Mouse (Mus musculus): ENCODE data around the gene Tspan8.
"Not testable (repeated sequence)": the region's sequence is repeated elsewhere in the genome, so short reads cannot be mapped to it uniquely, and the experiment has no call there.

Tspan8 gene

DNA sequence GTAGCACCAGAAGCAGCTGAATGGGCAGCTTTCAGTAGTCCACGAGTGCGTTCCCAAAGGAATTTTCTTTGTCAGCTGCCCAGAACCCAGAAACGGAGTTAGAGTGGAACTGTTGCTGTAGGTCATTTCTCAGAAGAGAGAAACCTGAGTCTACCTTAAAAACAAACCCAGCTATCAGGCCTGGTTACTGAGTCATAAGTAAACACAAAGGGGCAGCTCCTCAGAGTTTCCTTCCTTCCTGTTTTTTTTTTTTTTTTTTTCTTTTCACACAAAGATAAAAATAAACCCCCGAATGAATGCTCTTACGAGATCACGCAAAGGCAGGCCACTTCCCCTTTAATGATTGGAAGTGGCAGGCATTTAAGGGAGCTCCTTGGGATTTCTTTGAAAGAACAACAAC is at the start of gene Tspan8:
Gene Tspan8 (plus strand): TSS at position 322 of the 400 bp plus-strand sequence.
- DNase-seq (ENCODE audit: low spot score in 2 of 2) = no peak

DNA sequence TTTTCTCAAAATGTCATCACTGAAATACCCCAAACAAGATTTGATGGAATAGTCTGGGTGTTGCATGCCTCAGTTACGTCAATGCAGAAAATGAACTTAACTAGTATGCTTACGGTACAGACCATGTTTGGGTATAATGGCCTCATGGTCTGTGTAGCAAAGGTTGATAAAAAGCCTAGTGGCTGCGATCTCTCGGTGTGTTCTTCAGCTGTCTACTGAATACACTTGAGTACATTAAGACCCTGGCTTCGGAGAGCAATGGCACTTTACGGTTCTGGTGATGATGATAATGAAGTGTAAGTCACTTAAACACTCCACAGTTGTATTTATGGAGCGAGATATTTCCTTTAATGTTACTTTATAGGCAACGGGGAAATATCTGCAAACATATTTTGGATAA is 46.6 kb upstream of the Tspan8 start:
- DNase-seq (ENCODE audit: low spot score in 2 of 2) = no peak

DNA sequence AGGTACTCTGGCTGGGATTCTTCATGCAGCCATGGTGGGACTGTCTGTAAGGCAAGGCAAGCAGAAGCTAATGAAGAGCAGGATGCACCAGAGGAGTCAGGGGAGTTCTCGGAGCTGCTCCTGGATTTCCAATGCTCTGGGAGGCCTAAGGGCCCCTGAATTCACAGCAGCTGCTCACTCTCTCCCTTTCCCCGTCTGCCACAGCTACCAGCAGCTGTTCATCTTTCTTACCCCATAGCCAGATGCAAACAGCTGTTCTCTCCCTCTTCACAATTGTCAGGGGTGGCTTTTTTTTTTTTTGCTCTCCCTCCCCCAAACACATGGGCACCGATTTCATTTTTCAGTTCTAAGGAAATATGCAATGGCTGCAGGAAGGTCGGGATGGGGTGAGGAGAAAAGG is 42.2 kb upstream of the Tspan8 start:
- no peak for DNase-seq (ENCODE audit: low spot score in 2 of 2)

DNA sequence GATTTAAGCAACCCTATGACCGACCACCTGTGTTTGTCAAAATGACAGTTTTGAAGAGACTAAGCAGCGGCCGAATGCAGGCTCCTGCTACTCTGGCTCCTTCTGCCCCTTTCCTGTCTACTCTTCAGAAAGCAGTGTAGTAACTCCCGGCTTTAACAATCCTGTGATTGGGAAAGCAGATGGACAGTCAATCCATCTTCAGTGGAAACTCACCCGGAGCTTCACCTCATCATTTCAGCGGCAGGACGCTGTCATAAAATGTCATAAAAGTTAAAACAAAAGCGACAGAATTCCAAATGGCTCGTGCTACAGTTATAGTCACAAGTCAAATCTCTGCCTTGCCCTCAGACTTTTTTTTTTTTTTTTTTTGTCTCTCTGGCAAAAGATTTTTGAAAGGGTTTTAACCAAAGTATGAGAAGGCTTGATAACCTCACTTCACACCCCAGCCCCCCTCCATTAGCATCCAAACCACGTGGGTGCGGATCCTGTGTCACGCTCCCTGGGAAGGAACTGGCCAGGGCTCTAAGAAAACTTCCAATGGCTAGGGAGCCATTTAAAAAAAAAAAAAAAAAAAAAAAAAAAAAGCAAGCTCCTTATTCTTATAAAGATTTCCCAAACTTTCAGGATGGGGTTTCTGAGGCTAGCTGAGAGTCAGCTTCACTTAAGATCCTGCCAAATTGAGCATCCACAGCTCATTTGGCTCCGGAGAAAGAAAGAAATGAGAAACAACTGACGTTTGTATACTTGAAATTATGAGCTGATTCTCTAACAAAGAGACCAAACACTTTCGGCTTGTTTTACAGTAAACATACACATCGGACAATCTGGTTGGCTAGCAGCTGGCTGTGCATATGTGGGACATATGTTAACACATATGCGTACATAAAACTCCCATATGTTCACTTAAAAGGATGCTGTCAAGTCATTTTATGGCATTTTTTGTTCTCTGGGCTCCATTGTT is 40.4 kb upstream of the Tspan8 start:
- no peak for DNase-seq (ENCODE audit: low spot score in 2 of 2)

DNA sequence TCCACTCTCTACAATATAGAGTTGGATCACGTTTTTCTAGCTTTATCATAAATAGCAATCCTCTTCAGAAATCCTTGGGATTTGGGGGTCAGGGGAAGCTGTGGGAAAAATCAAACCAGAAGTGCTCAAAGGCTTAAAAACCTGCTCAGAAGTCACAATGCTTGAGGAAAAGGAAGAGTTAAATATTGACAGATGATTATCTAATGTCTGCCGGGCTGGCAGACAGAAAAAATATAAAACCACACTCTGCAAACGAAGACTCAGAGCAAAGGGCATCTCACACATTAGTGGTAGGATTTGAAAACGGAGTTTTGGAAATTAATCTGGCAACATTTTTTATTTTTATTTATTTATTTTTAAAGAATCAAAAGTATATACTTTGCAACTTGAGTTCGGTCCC is 39.3 kb upstream of the Tspan8 start:
- no peak for DNase-seq (ENCODE audit: low spot score in 2 of 2)

DNA sequence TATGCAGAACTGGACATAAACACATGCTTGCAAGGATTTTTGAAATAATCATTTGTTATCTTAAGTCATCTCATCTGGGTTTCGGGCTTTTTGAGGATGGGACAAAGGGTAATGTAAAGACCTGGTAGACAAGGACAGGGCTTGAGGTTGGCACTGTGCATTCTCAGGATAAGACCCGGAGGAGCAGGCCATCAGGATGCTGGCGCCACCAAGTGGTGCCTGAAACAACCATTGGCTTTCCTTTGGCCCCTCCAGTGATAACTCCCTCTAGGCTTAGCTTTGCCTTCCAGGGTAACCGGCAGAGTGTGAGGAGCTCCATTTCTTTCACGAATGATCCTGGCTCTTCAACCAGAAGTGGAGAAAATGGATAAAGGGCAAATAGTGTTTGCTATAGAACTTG is 38.0 kb upstream of the Tspan8 start:
- peak in 1 of 2 experiments; percentile 30 for DNase-seq (ENCODE audit: low spot score in 2 of 2)

DNA sequence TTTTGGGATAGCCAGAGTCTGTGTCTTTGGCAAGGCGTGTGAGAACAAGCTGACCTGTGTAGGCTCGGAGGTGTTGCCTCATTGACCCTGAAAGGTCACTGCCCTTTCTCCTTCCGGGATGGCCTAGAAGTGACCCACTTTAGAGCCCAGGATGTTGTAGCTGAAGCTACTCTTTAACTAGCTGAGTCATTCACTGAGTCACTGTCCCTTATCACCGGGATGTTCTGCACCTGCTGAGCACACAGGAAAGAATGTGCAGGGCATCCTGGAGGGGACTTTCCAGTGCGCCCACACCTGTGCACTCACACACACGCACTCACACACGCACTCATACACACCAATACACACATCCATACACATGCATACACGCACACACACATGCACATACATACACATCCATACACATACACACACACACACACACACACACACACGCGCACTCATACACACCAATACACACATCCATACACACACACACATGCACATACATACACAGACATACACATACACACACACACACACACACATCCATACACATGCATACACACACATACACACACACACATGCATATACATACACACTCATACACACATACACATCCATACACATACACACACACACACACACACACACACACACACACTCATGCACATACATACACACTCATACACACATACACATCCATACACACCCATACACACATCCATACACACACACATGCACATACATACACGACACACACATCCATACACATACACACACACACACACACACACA is 36.2 kb upstream of the Tspan8 start:
- DNase-seq (ENCODE audit: low spot score in 2 of 2) = no peak

DNA sequence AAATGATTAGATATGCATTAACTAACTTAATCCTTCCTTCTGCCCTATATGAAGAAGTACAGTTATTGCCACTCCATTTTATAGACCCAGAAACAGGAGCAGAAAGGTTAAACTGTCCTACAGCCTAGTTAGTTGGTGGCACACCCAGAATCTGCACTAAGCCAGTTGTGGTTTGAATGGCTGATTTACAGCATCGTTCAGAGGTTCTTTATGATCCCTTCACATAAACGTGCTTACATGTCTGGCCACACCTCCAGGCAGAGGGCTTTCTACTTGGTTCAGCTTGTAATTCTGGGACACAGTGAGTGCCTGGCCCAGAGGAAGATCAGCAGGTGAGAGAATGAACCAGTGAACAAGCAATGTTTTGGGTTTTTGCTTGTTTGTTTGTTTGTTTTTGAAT is 33.4 kb upstream of the Tspan8 start:
- no peak for DNase-seq (ENCODE audit: low spot score in 2 of 2)

DNA sequence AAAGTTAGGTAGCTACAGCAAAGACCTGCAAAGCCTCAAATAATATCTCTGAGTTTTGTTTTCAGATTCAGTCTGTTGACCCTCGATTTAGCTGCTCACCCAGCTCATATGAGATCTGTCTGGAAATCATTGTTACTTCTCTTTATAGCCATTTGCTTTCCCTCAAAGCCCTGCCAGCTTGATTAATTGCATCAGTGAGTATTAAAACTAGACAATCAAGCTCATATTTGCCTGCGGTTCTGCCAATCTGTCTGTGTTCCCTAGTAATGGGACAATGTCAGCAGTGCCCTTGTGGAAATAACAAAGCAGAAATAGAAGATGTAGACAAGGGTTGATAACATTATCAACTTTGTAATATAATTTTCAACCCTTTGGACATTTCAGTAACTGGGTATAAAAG is 25.8 kb upstream of the Tspan8 start:
- DNase-seq (ENCODE audit: low spot score in 2 of 2) = no peak

DNA sequence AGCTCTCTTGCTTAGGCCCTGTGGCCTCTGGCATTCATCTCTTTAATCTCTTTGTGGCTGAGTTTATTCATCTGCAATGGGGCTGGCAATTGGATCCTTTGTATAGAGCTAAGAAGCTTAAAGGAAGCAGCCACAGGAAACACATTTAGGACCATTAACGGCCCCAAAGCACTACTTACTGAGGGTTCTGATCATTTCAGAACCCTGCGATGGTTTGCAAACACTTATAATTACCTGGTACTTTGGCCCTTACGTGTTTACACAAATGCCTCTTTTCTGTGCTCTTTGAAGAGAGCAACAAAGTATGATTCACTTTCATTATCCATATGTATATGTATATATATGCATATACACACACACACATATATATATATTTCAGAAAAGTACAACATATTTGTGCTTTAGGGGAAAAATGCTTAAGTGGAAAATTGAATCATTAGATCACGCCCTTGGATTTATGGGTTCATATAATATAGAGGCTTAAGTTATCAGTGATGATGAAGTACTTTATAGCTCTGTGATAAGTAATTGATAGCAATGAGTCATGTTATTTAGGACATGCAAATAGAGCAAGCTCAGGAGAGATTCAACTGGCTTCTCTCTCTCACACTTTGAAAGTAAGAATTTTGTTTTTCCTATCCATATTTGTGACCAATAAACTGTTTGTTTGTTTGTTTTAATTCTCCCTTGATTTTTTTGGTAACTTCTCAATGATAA is 20.4 kb upstream of the Tspan8 start:
- DNase-seq (ENCODE audit: low spot score in 2 of 2) = no peak

DNA sequence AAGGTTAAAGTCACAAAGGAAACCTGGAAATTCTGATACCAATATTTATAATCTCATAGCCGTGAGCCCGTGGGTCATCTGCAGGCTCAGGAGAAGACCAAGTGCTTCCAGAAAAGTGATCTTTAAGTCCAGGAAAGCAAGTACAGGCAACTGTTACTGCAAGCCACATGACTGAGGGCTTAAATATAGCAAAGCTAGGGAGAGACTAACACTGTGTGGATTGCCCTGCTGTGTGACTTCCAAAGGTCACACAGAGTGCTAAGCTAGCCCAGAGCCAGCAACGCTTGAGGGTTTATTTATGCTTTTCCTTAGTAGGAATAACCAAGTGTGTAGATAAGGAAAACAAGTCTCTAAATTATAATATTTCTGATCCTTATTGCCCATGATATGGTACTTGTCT is 15.2 kb upstream of the Tspan8 start:
- DNase-seq (ENCODE audit: low spot score in 2 of 2) = no peak

DNA sequence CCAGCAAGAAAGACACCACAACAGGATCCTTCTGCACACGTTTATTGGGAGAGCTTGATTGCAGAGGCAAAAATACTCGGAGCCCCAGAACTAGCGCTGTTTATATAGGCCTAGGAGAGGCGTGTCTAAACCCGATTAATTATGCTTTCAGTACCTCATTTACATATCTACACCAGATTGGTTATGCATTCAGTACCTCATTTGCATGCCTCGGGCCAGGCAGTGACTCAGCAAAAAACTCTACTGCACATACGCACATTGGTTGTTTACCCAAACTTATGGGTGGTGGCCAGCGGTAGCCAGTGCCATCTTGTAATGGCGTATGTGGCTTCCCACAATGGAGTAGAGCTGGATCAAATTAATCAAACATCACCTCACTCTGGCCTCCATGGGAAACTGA is 13.6 kb upstream of the Tspan8 start:
- DNase-seq (ENCODE audit: low spot score in 2 of 2) = not testable (repeated sequence)

DNA sequence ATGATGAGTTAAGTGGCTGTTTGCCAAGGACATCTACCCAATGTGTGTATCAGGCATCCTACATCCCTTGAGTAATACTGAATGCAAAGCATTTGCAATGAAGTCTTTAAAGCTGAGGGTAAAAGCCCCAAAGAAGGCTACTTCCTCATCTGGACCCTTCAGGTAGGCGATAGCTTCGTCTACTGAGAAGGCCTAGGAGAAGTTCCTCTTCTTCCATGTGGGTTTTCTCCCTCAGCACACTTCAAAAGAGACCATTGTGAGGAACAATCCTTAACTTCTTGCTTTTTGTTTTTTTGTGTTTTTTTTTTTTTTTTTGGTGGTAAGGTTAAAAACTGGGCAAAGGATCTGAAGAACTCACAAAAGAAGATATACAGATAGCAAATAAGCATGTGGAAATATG is 12.9 kb upstream of the Tspan8 start:
- DNase-seq (ENCODE audit: low spot score in 2 of 2) = no peak

DNA sequence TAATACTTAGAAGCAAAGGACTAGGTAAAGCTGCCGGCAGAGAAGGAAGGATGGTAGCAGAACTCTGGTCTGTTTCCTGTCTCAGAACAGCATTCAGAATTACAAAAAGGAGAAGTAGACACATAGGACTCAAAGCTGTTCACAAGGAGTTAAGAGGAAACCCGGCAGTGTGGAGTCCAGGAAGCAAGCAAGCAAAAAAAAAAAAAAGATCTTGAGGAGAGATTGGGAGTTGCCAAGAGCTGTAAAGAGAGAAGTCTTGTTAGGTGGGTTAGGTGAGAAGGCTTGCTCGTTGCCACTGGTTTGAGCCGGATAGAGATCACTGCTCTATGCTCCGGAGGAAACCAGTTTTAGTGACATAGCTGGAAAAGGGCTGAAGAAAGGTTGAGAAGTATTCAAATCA is 10.6 kb upstream of the Tspan8 start:
- no peak for DNase-seq (ENCODE audit: low spot score in 2 of 2)

DNA sequence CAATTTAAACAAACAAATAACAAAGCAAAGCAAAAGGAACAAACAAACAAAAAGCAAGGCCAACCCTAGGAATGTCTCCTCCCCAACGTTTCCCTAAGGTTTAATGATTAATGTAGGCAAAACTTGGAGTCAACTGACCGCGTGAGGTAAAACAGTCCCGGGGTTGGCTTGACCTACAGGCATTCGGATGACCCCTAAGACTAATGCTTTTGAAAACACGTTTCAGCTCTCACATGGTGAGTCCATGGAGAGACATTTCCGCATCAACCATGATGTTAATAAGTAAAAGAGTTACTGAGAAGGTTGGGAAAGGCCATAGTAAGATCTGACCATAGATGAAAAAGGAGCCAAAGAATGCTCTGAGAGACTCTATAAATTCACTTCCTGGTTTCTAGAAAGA is 7.5 kb upstream of the Tspan8 start:
- no peak for DNase-seq (ENCODE audit: low spot score in 2 of 2)

DNA sequence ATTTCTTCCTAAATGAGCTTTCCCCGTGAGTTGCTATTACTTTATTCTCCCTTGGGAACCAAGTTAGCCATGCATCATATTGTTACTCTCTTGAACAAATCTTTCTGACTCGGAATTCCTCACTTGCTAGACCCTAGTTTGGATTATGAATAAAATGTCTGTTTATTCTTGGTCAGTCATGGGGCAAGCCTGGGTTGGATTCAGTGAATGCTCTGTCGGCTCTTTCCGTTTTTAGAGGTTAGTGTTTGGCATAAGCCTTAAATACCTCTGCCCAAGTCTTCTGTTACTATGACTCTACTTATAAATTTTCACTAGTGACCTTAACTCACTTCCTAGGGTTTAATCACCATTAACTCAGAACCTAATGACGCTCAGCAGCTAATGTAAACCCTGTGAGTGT is 5.1 kb upstream of the Tspan8 start:
- no peak for DNase-seq (ENCODE audit: low spot score in 2 of 2)

DNA sequence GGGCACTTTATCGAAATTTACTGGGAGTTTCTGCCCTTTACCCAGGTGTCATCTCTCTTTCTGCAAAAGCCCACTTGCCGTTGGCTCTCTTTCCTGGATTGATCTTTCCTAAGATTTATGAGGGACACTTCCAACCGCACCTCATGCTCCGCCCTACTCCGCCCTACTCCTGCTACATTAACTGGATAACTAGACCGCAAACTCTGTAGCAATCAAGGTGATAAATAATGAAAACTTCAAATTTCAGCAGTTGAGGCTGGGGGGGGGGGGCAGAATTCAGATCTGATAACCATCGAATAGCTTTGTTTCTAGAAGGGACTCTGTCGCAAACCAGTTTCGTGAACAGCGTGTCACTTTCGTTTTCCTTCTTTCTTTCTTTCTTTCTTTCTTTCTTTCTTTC is 1.8 kb upstream of the Tspan8 start:
- DNase-seq (ENCODE audit: low spot score in 2 of 2) = no peak

DNA sequence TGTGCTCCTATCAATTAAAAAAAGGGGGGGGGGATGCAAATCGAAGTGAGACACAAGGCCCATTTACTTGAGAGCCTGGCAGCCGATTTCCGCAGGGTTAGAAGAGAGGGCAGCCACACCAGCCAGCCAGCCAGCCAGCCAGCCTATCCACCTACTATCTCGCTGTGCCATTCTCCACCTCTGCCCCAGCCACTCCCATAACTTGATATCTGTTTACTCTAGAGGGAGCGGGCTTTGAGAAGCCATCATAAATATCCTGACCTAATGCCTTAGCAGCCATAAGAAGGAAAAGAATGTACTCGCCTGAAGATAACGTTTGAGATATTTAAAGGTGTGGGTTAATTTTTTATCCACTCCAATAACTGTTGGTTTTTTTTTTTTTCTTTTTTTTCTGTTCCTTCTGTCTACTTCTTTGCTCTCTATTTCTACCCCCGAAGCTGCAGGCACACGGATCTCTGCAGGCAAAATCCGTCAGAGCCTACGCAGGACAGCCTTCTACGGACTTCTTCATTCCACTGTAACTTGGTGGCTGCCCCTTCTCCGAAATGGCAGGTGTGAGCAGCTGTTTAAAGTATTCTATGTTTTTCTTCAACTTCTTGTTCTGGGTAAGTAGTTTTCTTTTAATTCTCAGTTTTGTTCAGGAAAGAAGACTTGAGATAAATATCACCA is 558 bp downstream of the Tspan8 start:
- DNase-seq (ENCODE audit: low spot score in 2 of 2) = no peak

DNA sequence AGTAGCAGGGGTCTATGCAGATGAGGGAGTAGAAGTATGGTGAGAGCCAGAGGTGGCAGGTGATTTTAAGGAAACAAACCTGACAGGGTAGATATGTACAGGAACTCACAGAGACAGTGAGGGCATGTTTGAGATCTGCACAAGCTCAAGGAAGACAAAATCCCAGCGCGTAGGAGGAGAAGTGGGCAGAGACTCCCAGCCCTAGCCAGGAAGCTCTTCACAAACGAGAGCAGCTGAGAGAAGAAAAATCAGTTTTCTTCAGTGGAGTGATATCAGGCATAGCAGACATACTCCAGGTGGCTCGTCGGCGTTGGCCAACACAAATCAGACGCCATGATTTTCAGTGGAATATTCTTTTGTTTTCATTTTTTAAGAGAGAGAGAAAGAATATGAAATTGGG is 8.7 kb downstream of the Tspan8 start:
- no peak for DNase-seq (ENCODE audit: low spot score in 2 of 2)

DNA sequence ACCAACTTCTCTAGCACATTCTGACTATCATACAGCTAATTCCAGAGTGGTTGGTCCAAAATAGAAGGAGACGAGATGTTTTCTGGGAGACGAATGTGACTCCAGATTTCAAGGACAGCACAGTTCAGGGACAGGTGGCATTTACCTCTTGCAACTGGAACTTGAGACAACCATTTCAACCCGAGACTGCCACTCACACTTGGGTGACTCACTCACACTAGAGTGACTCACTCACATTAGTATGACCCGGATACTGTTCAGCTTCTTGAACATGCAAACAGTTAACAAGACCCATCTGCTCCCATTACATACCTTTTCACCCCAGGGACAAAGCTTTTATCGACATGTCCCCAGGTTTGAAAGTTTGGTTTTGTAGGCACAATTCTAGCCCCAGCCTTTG is 12.2 kb downstream of the Tspan8 start:
- no peak for DNase-seq (ENCODE audit: low spot score in 2 of 2)

DNA sequence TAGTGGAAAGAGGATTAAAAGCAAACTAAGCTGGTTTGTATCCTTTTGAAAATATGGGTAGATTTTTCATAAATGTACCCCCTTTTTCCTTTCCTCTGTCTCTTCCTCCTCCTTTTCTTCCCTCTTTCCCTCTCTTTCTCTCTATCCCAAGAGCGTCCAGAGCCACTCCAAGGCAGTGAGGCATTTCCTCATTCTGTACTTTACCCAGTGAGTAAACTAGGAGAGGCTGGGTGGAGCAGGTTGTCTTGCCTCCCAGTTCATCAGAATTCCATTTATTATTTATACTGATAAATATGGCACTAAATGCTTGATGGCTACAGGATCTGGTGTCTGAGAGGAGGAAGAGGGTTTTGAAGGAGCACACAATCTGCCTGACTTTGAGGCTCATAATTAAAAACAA is 13.1 kb downstream of the Tspan8 start:
- DNase-seq (ENCODE audit: low spot score in 2 of 2) = no peak

DNA sequence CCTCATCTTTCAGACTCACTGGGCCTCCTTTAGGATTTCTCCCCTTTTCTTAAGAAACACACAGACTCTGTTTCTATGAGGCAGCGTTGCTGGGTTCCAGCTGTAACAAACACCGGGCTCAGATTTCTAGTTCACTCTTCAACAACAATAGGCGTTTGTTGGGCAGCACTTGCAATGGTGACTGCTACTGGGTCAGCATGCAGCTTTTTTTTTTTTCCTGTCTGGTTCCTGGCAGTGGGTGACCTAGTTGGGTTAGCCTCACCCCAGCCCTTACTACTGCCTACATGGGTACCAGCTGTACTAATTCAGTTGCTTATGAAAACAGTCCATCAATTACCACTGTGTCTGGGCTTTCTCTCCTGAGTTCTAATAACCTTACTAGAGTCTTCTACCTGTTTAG is 14.1 kb downstream of the Tspan8 start:
- DNase-seq (ENCODE audit: low spot score in 2 of 2) = no peak
